Mouse (Mus musculus) forebrain, postnatal 0 days (tissue): ENCODE results near the gene Ralgps1. TPM values are rescaled to one million over a fixed set of nuclear protein-coding genes. Genes with fewer than 3 reads are reported as not detected.
"Not testable (repeated sequence)": the region's sequence is repeated elsewhere in the genome, so short reads cannot be mapped to it uniquely, and the experiment has no call there.

Experiments used
- ATAC-seq: fragments of 200-750 bp; cut with Nextera tagmentation; 2 replicates; pipeline ENCODE4 v1.8.0; 2017; ENCODE audit warnings: mild to moderate bottlenecking, moderate library complexity
- DNase-seq: peaks from one replicate; pipeline ENCODE4 v3.0.0-alpha.2; 2015
- H3K27ac ChIP-seq: fragments of 300-500 bp; sonication (generic); 2 replicates; pipeline ENCODE4 v1.5.1; 2014; ENCODE audit warnings: low read depth, mild to moderate bottlenecking, antibody characterized with exemption, low read length, moderate library complexity, mixed read lengths
- H3K27me3 ChIP-seq: fragments of 300-500 bp; sonication (generic); 2 replicates; pipeline ENCODE4 v1.6.1; 2014; ENCODE audit warnings: mild to moderate bottlenecking, low read length, mixed read lengths; ENCODE audit not compliant: insufficient read depth
- H3K36me3 ChIP-seq: fragments of 300-500 bp; sonication (generic); 2 replicates; pipeline ENCODE4 v1.6.1; 2014; ENCODE audit warnings: mild to moderate bottlenecking, moderate library complexity; ENCODE audit not compliant: insufficient read depth
- H3K4me1 ChIP-seq: fragments of 300-500 bp; sonication (generic); 2 replicates; pipeline ENCODE4 v1.6.1; 2014; ENCODE audit warnings: antibody characterized with exemption; ENCODE audit not compliant: insufficient read depth
- H3K4me2 ChIP-seq: fragments of 300-500 bp; sonication (generic); 2 replicates; pipeline ENCODE4 v1.6.1; 2014; ENCODE audit warnings: low read depth, mild to moderate bottlenecking, moderate library complexity
- H3K4me3 ChIP-seq: fragments of 300-500 bp; sonication (generic); 2 replicates; pipeline ENCODE4 v1.5.1; 2014; ENCODE audit warnings: low read depth, low read length, mixed read lengths
- H3K9ac ChIP-seq: fragments of 300-500 bp; sonication (generic); 2 replicates; pipeline ENCODE4 v1.6.1; 2014; ENCODE audit warnings: mild to moderate bottlenecking
- H3K9me3 ChIP-seq: fragments of 300-500 bp; sonication (generic); 2 replicates; pipeline ENCODE4 v1.6.1; 2016; ENCODE audit warnings: low read length
- CTCF ChIP-seq: sonication (generic); IDR thresholded peaks from 2 replicates; pipeline ENCODE4 v1.5.1; 2016; ENCODE audit warnings: antibody characterized with exemption, control low read depth, low read depth
- WGBS: fragments of 180-500 bp; shearing (Covaris S2); extraction: QIAGEN DNeasy Blood & Tissue Kit; methylation state at CpG from one replicate; pipeline ENCODE4 v1.1.7; 2014; 5-methylcytosine and 5-hydroxymethylcytosine counted together
- polyA plus RNA-seq: library from polyadenylated mRNA; unstranded; fragments of >200 nt; fragmentation: Nextera tagmentation; extraction: Ambion mirVana; gene quantifications from 2 replicates; pipeline ENCODE4 v1.2.1, GENCODE M21; 2015
- total RNA-seq: library from RNA; depleted of rRNA; stranded (reverse); fragments of >200 nt; gene quantifications from 2 replicates; pipeline ENCODE4 v1.2.3, GENCODE M21; 2014

The Ralgps1 gene
- total and polyA plus RNA-seq, 2 experiments from 2014 or later, result 24.6 to 66.9 TPM

DNA sequence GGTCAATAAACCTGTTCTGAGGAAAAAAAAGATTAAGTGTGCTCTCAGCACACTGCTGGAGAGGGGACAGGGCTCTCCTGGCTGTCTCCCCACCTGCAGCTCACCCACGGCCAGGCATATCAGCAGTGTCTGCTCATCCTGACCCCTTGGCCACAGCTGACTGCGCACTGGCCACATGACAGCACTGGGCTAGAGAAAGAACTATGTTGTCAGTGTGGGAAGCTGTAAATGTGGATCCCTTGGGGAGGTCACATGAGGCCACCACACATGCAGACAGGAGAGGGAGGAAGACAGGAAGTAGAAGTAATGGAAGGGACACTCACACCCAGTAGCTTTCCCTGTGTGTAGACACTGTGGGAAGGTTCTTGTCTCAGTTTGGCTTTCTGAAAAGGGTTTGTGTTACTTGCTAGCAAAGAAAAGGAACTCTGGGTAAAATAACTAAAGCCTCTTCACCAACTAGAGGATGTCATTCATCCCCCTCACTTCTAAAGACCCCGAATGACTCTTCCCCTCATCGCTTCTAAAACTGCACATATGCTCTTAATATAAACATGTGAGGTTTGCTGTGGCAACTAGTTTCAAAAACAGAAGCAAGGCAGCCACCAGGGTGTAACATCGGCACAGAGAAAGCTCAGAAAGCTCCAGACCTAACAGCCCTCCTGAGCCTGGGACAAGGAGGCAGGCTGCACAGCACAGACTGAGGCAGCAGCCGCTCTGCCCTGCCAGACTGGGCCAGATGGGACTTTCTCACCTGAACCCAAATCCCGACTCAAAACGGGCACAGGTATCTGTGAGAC, 47.3 kb downstream of the Ralgps1 start:
- Histone ChIP-seq H3K4me2 (no peak overlapping the region), H3K9ac (no peak overlapping the region), H3K4me1 (no peaks in the 10 kb centered on the region), H3K27me3 (no peaks in the 10 kb centered on the region), H3K4me3 (no peak overlapping the region), H3K36me3 (peaks cover 26% of the 10 kb centered on the region), H3K9me3 (no peaks in the 10 kb centered on the region), H3K27ac (no peak overlapping the region)
- TF ChIP-seq CTCF, result no peak
- WGBS, result 89% methylated on average over 8 of the region's 8 CpGs
- no peak for ATAC-seq
- no peak for DNase-seq

DNA sequence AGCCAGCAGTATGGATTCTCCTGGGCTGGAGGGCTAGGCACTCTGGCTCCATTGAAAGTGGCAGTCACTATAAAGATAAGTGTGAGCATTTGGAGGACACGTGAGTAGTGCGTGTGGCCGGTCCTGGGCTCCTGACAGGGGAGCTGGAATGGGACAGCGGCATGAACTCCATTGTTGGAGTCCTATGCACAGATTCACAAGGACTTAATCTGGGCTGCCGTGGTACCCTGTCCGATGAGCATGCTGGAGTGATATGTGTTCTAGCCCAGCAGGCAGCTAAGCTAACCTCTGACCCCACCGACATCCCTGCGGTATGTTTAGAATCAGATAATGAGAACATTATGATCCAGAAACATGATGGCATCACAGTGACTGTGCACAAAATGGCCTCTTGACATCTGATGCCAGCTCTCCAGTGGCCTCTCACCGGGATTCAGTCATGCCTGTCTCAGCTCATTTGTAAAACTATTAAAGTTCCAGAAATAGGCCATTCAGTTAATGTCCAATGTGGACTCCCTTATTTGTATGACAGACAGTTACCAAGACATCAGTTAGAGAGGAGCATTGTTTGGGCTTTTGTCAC, 48.2 kb downstream of the Ralgps1 start:
- H3K9me3 ChIP-seq, DNase-seq, H3K27ac ChIP-seq, H3K4me1 ChIP-seq, H3K4me3 ChIP-seq, H3K9ac ChIP-seq, ATAC-seq, H3K4me2 ChIP-seq, H3K27me3 ChIP-seq: not testable (repeated sequence)
- WGBS, result 84% methylated on average over 9 of the region's 9 CpGs
- H3K36me3 ChIP-seq, result peaks cover 27% of the 10 kb centered on the region

GRCm38 (mm10) chr2:33321641-33322040, 49.6 kb downstream of the Ralgps1 start:
- Histone ChIP-seq H3K4me2 (no peak overlapping the region), H3K4me1 (peaks cover 6% of the 10 kb centered on the region; the same call in 1 of the 2 replicates), H3K4me3 (no peak overlapping the region), H3K27me3 (no peaks in the 10 kb centered on the region), H3K27ac (no peak overlapping the region), H3K9me3 (no peaks in the 10 kb centered on the region), H3K36me3 (peaks cover 32% of the 10 kb centered on the region), H3K9ac (no peak overlapping the region)
- DNase-seq, result no peak
- WGBS, result 74% methylated on average over 2 of the region's 2 CpGs
- no peak for ATAC-seq
- TF ChIP-seq CTCF, result no peak

- no peaks in the 10 kb centered on the region for H3K9me3 ChIP-seq
- no peaks in the 10 kb centered on the region for H3K27me3 ChIP-seq
- peaks cover 9% of the 10 kb centered on the region; the same call in 1 of the 2 replicates for H3K4me1 ChIP-seq
- no peak overlapping the region for H3K27ac ChIP-seq
- no peak overlapping the region for H3K9ac ChIP-seq
- no peak for TF ChIP-seq CTCF
- ATAC-seq (no peak), DNase-seq (no peak)
- H3K4me2 ChIP-seq, result no peak overlapping the region
- peaks cover 32% of the 10 kb centered on the region for H3K36me3 ChIP-seq
- no peak overlapping the region for H3K4me3 ChIP-seq
- 83% methylated on average over 2 of the region's 2 CpGs for WGBS
Measured at GRCm38 (mm10) chr2:33321031-33321430, 50.3 kb downstream of the Ralgps1 start.

- WGBS, result 74% methylated on average over 3 of the region's 3 CpGs
- Histone ChIP-seq H3K27ac (no peak overlapping the region), H3K27me3 (no peaks in the 10 kb centered on the region), H3K4me3 (no peak overlapping the region), H3K4me2 (no peak overlapping the region), H3K9ac (no peak overlapping the region), H3K4me1 (peaks cover 9% of the 10 kb centered on the region; the same call in 1 of the 2 replicates), H3K36me3 (peaks cover 32% of the 10 kb centered on the region), H3K9me3 (no peaks in the 10 kb centered on the region)
- no peak for DNase-seq
- ATAC-seq, result no peak
- TF ChIP-seq CTCF, result no peak
Measured at GRCm38 (mm10) chr2:33320568-33320967, 50.7 kb downstream of the Ralgps1 start.

GRCm38 (mm10) chr2:33319934-33320333, 51.4 kb downstream of the Ralgps1 start:
- no peak for ATAC-seq
- Histone ChIP-seq H3K9ac (no peak overlapping the region), H3K4me1 (peaks cover 9% of the 10 kb centered on the region; the same call in 1 of the 2 replicates), H3K27me3 (no peaks in the 10 kb centered on the region), H3K36me3 (peaks cover 32% of the 10 kb centered on the region), H3K9me3 (no peaks in the 10 kb centered on the region), H3K4me2 (no peak overlapping the region), H3K4me3 (no peak overlapping the region), H3K27ac (no peak overlapping the region)
- 100% methylated on average over 1 of the region's 1 CpGs for WGBS
- no peak for DNase-seq
- TF ChIP-seq CTCF, result no peak

DNA sequence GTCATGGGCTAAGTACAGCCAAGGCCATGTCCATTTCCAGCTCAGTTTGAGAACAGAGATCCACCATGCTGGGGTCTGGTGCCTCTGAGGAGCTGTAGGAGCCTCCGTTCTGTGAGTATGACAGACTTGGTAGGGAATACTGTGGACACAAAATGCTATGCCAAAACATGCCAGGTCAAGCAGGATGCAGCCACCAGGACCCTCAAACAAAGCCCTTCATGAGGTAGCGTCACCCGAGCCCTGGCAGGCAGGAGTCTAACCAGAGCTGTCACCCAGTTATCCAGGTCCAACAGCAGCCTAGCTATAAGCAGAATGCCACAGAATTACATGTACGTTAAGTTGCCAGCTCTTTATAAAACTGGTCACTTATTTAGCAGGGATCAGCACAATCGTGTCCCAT, 51.8 kb downstream of the Ralgps1 start:
- H3K4me1 ChIP-seq, result peaks cover 9% of the 10 kb centered on the region; the same call in 1 of the 2 replicates
- no peak overlapping the region for H3K4me3 ChIP-seq
- H3K27ac ChIP-seq, result no peak overlapping the region
- no peak for TF ChIP-seq CTCF
- no peaks in the 10 kb centered on the region for H3K27me3 ChIP-seq
- no peak overlapping the region for H3K9ac ChIP-seq
- H3K4me2 ChIP-seq, result no peak overlapping the region
- ATAC-seq (no peak), DNase-seq (no peak)
- no peaks in the 10 kb centered on the region for H3K9me3 ChIP-seq
- H3K36me3 ChIP-seq, result peaks cover 32% of the 10 kb centered on the region
- WGBS, result 88% methylated on average over 5 of the region's 5 CpGs
